Mouse (Mus musculus): ENCODE measurements around the gene Vmn2r73.
"Not testable (repeated sequence)": the region's sequence is repeated elsewhere in the genome, so short reads cannot be mapped to it uniquely, and the experiment has no call there.

The Vmn2r73 gene

GRCm38 (mm10) chr7:85876166-85876565, at the start of gene Vmn2r73:
Vmn2r73 (minus strand) TSS chr7:85876266.
- in situ Hi-C loops (cut with MseI, MboI), result no loop called here

DNA sequence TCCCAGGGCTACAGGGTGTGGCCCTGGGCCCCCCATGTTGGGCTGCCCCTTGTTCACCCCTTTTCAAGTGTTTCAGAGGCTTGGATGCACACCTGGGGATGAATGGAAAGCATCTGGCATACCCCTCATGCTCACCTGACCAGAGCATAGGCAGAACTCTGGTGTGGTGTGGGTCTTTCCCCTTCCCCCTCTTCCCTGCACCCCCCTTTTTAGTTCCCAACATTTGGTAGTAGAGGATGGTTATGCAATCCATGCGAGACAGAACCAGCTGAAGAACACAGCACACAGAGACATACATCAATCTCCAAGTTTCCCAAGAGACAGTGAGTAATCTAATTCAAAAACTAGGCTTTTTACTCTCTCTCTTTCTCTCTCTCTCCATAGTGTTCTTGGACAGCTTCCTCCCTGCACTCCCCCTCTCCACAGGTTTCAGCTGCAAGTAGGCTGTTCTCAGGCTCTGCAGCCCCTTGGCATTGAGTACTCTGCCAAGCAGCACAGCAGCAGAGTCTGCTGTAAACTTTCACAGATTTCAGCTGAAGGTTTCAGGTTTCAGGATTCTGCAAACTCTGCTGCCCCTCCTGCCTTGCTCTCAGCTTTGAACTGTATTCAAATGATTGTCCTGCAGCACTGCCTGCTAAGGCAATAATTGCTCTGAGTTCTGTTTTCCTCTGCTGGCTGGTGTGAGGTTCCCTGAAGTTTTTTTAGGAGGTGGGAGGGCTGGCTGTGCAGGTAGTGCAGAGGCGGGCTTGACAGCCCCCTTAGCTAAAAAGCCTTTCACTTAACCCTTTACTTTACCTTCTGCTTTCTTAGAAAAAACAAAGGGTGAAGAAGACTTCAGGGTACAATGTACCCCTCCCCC, 35.7 kb downstream of the Vmn2r73 start:
- in situ Hi-C loops (cut with MseI, MboI), result no loop called here

DNA sequence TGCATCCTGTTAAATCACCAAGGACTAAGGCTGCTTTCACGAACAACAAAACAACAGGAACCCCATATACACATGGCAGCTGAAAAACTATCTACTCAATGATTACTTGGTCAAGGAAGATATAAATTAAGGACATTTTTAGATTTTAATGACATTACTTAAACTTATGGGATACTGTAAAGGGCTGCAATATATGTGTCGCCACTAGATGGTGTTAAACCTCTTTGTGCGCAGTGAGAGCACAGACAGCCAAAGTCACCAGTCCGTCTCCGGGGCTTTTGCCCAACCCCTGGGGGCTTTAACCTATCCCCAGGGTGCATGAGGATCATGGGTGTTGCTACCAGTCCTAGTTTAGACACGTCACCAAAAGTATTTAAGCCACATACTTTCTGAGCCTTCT, 58.0 kb downstream of the Vmn2r73 start:
- in situ Hi-C loops (cut with MseI, MboI), result not testable (repeated sequence)

All from mouse trophoblast stem cell (cell line).